Mouse (Mus musculus): ENCODE measurements at regions not wholly inside any gene's neighbourhood (a gene's known extent, or its start where the extent isn't known, plus 50 kb on each side); places are given as distances from the start of the nearest gene placed in this dataset.

GRCm38 (mm10) chr7:136670675-136671074 is 223.7 kb upstream of the Mgmt start:
- DNase-seq (ENCODE audit: low read depth) = no peak

GRCm38 (mm10) chr7:136674159-136674558 is 220.3 kb upstream of the Mgmt start:
- DNase-seq (ENCODE audit: low read depth) = no peak

GRCm38 (mm10) chr7:136675041-136675440 is 219.4 kb upstream of the Mgmt start:
- no peak for DNase-seq (ENCODE audit: low read depth)

DNA sequence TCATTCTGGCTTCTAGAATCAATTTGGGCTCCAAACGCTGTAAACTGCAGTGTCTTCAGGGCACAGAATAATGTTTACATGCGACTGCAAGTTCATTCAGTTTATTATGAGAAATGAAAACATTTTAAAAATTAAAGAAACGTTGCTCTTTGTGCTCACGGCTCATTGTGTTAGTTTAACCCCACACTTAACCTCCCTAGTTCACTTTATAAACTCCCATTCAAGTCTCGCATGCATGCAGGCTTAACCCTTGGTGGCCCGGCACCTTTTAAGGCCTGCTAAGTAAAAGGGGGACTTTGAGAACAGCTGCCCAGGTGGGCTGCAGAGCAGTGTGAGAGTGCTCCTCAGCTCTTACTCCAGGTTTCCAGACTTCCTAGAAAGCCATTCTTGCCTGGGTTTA is 218.3 kb upstream of the Mgmt start:
- no peak for DNase-seq (ENCODE audit: low read depth)

DNA sequence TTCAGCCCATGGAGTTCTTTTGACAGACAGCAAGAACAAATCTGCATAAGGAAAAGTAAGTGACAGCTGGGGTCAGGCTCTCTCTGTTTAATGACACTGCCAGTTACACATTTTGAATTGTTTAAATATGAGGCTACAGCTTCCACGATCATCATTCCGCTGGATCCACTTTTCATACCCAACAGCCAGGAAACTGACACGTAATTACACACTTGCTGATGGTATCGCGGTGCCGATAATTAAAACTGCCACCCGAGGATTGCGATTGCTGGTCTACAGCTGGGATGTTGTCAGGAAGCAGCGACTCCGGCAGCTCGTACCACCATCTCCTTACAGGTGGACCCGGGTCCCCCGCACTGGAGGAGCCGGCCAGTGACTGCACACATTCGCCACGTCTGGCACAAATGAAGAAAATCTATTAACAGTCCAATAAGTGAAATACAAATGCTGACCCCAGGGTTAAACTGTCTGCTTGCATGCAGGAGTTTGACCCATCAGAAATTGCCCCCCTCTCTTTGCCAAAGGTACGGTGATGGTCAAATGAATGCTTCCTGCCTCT is 217.3 kb upstream of the Mgmt start:
- no peak for DNase-seq (ENCODE audit: low read depth)

DNA sequence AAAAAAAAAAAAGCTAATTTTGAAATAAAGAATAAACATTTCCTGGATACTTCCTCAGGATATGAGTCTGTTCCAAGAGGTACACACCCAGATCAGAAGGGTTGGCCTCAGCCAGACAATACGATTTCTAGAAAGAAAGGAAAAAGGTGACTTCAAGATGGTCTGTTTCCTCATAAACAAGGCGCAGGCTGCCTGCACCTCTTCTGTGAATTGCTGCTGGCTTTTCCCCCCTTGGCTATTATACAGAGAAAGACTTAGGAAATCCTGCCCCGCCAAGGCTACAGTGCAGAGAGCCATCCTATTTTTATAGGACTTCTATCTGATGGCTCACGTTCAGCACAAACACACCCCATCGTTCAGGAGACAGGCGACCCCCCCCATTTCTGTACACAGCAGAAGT is 204.8 kb upstream of the Mgmt start:
- DNase-seq (ENCODE audit: low read depth) = no peak

GRCm38 (mm10) chr7:136706246-136706645 is 188.2 kb upstream of the Mgmt start:
- DNase-seq (ENCODE audit: low read depth) = no peak

GRCm38 (mm10) chr7:136707200-136708003 is 187.0 kb upstream of the Mgmt start:
- no peak for DNase-seq (ENCODE audit: low read depth)

GRCm38 (mm10) chr7:136708004-136708435 is 186.4 kb upstream of the Mgmt start:
- DNase-seq (ENCODE audit: low read depth) = no peak

GRCm38 (mm10) chr7:136710653-136711052 is 183.8 kb upstream of the Mgmt start:
- DNase-seq (ENCODE audit: low read depth) = no peak

GRCm38 (mm10) chr7:136712962-136713640 is 181.3 kb upstream of the Mgmt start:
- DNase-seq (ENCODE audit: low read depth) = no peak

DNA sequence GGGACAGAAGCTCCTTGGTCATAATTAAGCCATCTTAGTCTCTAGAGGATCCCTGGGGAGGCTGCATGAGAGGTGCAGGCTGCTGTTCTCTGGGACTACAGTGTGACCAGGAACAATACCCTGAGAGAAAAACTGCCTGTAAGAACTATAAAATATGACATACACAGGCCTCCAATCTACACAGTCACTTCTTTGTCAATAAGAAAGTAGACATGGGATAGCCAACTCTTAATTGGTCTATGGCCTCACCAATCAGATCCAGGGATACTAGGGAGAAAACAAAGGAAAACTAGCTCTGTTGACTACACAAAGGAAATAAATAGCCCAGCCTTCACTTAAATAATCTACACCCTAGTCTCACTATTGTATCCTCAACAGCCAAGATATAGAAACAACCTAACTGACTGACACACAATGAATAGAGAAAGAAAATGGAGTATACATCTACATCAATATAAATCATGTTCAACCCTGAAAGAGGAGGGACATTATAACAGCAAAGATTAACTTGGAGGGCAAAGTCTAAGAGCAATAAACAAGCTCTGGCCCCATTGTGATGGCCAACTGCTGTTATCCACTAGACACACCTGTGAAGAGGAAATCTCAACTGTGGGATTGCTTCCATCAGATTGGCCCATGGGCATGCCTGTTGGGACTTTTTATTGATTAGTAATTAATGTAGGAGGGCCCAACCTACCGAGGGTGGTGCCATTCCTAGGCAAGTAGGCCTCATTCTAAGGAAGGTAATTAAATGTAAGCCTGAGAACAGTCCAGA is 166.6 kb upstream of the Mgmt start:
- no peak for DNase-seq (ENCODE audit: low read depth)

DNA sequence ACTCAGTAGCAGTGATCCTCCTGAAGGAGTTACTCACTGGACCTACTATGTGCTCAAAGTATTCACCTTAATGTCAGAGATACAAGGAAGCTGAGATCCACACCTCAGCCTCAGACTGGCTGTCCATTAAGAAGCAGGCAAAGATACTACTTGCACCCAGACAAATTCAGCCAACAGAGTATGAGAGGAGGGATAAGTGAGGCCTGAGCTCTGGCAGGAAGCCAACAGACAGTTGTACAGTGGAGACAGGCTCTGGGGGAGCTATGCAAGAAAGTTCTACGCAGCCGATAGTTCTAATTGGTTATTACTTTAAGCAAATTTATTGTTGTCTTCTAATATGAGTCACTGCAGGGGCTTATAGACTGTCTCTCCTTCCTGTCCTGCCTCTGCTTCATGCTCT is 152.2 kb upstream of the Mgmt start:
- no peak for DNase-seq (ENCODE audit: low read depth)

GRCm38 (mm10) chr7:136745412-136745811 is 149.0 kb upstream of the Mgmt start:
- no peak for DNase-seq (ENCODE audit: low read depth)

- no peak for DNase-seq (ENCODE audit: low read depth)
These were observed 142.9 kb upstream of the Mgmt start for GRCm38 (mm10) chr7:136751477-136751876.

- no peak for DNase-seq (ENCODE audit: low read depth)
These were observed 139.6 kb upstream of the Mgmt start for GRCm38 (mm10) chr7:136754821-136755220.

GRCm38 (mm10) chr7:136765026-136765425 is 129.4 kb upstream of the Mgmt start:
- no peak for DNase-seq (ENCODE audit: low read depth)

DNA sequence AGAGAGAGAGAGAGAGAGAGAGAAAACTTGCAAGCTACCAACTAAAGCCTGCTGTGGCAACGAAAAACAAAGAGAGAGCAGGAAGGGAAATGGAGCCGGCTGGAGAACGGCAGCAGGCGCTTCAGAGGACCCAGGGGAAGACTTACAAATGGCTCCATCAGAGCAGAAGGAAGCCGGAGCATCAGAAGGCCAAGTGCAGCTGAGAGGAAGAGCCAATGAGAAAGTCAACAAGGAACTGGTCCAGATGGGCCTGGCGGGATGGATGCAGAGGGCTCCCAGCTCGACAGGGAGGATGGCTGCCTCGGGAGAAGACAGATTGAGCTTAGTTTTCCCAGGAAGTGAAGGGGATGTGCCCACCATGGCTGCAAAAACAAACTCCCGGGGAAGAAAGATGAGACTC is 127.2 kb upstream of the Mgmt start:
- no peak for DNase-seq (ENCODE audit: low read depth)

GRCm38 (mm10) chr7:136780708-136781107 is 113.7 kb upstream of the Mgmt start:
- DNase-seq (ENCODE audit: low read depth) = no peak

GRCm38 (mm10) chr7:136791162-136791561 is 103.3 kb upstream of the Mgmt start:
- DNase-seq (ENCODE audit: low read depth) = no peak

GRCm38 (mm10) chr7:136792131-136792530 is 102.3 kb upstream of the Mgmt start:
- DNase-seq (ENCODE audit: low read depth) = no peak

GRCm38 (mm10) chr7:136796415-136796814 is 98.0 kb upstream of the Mgmt start:
- no peak for DNase-seq (ENCODE audit: low read depth)

Data from c-Kit-positive CD71-negative TER-119-negative erythroid progenitor cells, embryonic 14.5 days (primary cell).